Mouse (Mus musculus) B cell, adult 2 months (primary cell): ENCODE results near the gene Trim33.

Experiments
- DNase-seq, 2 experiments: peaks; one replicate each; pipeline ENCODE4 v3.0.0; 2022

Trim33 gene

DNA sequence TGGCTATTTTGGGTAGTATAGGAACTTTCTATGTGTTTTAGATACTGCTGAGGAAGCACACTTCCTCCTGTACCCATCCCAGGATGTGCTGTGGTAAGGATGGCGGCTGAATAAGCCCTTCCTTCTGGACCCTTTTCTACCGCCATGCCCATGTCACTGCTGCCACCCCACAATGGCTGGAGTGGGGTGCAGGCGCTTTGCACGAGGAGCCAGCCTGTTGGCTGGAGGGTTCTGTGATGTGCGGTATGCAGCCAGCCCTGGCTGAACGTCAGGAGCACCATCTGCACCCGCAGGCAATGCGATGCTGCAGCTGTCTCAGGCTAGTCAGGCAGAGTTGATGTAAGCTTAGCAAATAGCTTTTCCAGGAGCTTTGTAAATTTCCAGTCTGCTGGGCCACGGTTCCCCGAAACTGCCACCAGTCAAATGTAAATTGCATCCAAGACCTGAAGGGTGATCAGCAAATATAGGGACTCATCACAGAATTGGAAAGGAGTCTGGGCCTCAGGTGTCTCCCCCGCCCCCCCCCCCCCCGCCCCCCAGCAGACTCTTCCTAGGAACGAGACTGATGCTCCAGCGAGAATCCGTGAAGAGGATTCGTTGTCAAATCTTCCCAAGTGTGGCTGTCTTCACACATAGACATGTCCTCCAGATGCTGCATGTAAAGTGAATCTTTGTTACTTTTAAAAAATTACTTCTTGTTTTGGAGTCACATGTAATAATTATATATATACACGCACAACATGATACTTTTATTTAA, 122.4 kb downstream of the Trim33 start:
- DNase-seq, result no peak

- no peak for DNase-seq
These were observed 123.1 kb downstream of the Trim33 start for GRCm38 (mm10) chr3:103402212-103402611.

GRCm38 (mm10) chr3:103405135-103405534, 126.0 kb downstream of the Trim33 start:
- no peak for DNase-seq

GRCm38 (mm10) chr3:103405871-103406765, 127.0 kb downstream of the Trim33 start:
- DNase-seq, result no peak
